Mouse (Mus musculus): ENCODE measurements around the gene Slc39a10. TPM values are rescaled to one million over a fixed set of nuclear protein-coding genes. Genes with fewer than 3 reads are reported as not detected.

Gene Slc39a10
- polyA plus RNA-seq (2016; fragmentation: Nextera tagmentation; extraction: Ambion mirVana), result 77.3 and 82.4 TPM in 2 replicates

GRCm38 (mm10) chr1:46892752-46893151 lies at the start of gene Slc39a10:
Gene Slc39a10 (minus strand): TSS chr1:46892852.
- Histone ChIP-seq H3K4me3 (no peak within 1 kb of the TSS), H3K4me2 (replicated peaks) (no peak within 1 kb of the TSS), H3K9ac (replicated peaks) (no peak within 1 kb of the TSS), H3K27me3 (no peaks in the 10 kb centered on the region), H3K9me3 (no peaks in the 10 kb centered on the region), H3K36me3 (no peaks in the 10 kb centered on the region), H3K27ac (replicated peaks) (no peak within 1 kb of the TSS), H3K4me1 (no peaks in the 10 kb centered on the region)
- 63% methylated on average over 3 of the region's 3 CpGs for WGBS
- ATAC-seq (ENCODE audit: low FRiP score, low read depth), result no peak

GRCm38 (mm10) chr1:46939295-46939694 lies 46.6 kb upstream of the Slc39a10 start:
- Histone ChIP-seq H3K9ac (replicated peaks) (no peak overlapping the region), H3K4me1 (no peaks in the 10 kb centered on the region), H3K27ac (replicated peaks) (no peak overlapping the region), H3K36me3 (no peaks in the 10 kb centered on the region), H3K27me3 (no peaks in the 10 kb centered on the region), H3K4me3 (no peak overlapping the region), H3K9me3 (0 out of 2 replicates have a peak, but pooled peaks cover 5% of the 10 kb centered on the region), H3K4me2 (replicated peaks) (no peak overlapping the region)
- 87% methylated on average over 2 of the region's 2 CpGs for WGBS
- no peak for ATAC-seq (ENCODE audit: low FRiP score, low read depth)

- Histone ChIP-seq H3K9me3 (0 out of 2 replicates have a peak, but pooled peaks cover 5% of the 10 kb centered on the region), H3K36me3 (no peaks in the 10 kb centered on the region), H3K4me3 (no peak overlapping the region), H3K27ac (replicated peaks) (no peak overlapping the region), H3K9ac (replicated peaks) (no peak overlapping the region), H3K4me2 (replicated peaks) (no peak overlapping the region), H3K27me3 (no peaks in the 10 kb centered on the region), H3K4me1 (no peaks in the 10 kb centered on the region)
- WGBS, result 90% methylated on average over 2 of the region's 2 CpGs
- no peak for ATAC-seq (ENCODE audit: low FRiP score, low read depth)
Observed at GRCm38 (mm10) chr1:46937641-46938040, 45.0 kb upstream of the Slc39a10 start.

- H3K4me1 ChIP-seq, result no peaks in the 10 kb centered on the region
- H3K27me3 ChIP-seq, result no peaks in the 10 kb centered on the region
- H3K9me3 ChIP-seq, result no peaks in the 10 kb centered on the region
- H3K36me3 ChIP-seq, result no peaks in the 10 kb centered on the region
- no peak overlapping the region for H3K4me3 ChIP-seq
- ATAC-seq (ENCODE audit: low FRiP score, low read depth), result no peak
- H3K27ac ChIP-seq (replicated peaks), result no peak overlapping the region
- H3K9ac ChIP-seq (replicated peaks), result no peak overlapping the region
- no peak overlapping the region for H3K4me2 ChIP-seq (replicated peaks)
Observed at GRCm38 (mm10) chr1:46927104-46927503, 34.5 kb upstream of the Slc39a10 start.

GRCm38 (mm10) chr1:46926239-46926638 lies 33.6 kb upstream of the Slc39a10 start:
- WGBS, result 81% methylated on average over 3 of the region's 3 CpGs
- no peak for ATAC-seq (ENCODE audit: low FRiP score, low read depth)

GRCm38 (mm10) chr1:46924992-46925391 lies 32.3 kb upstream of the Slc39a10 start:
- H3K27ac ChIP-seq (replicated peaks), result no peak overlapping the region
- no peaks in the 10 kb centered on the region for H3K36me3 ChIP-seq
- H3K9me3 ChIP-seq, result no peaks in the 10 kb centered on the region
- no peak overlapping the region for H3K9ac ChIP-seq (replicated peaks)
- H3K4me1 ChIP-seq, result no peaks in the 10 kb centered on the region
- no peak overlapping the region for H3K4me2 ChIP-seq (replicated peaks)
- H3K27me3 ChIP-seq, result no peaks in the 10 kb centered on the region
- no peak overlapping the region for H3K4me3 ChIP-seq
- ATAC-seq (ENCODE audit: low FRiP score, low read depth), result no peak

More at GRCm38 (mm10) chr1:46926239-46926638, 33.6 kb upstream of the Slc39a10 start:
- H3K4me1 ChIP-seq, result no peaks in the 10 kb centered on the region
- H3K9me3 ChIP-seq, result no peaks in the 10 kb centered on the region
- no peak overlapping the region for H3K4me3 ChIP-seq
- no peaks in the 10 kb centered on the region for H3K36me3 ChIP-seq
- H3K27ac ChIP-seq (replicated peaks), result no peak overlapping the region
- no peaks in the 10 kb centered on the region for H3K27me3 ChIP-seq
- no peak overlapping the region for H3K9ac ChIP-seq (replicated peaks)
- no peak overlapping the region for H3K4me2 ChIP-seq (replicated peaks)

- no peak for ATAC-seq (ENCODE audit: low FRiP score, low read depth)
- H3K9ac ChIP-seq (replicated peaks), result no peak overlapping the region
- WGBS, result 90% methylated on average over 7 of the region's 7 CpGs
Observed at GRCm38 (mm10) chr1:46922904-46923303, 30.3 kb upstream of the Slc39a10 start.

GRCm38 (mm10) chr1:46921630-46922029 lies 29.0 kb upstream of the Slc39a10 start:
- Histone ChIP-seq H3K27me3 (no peaks in the 10 kb centered on the region), H3K4me3 (no peak overlapping the region), H3K9me3 (no peaks in the 10 kb centered on the region), H3K36me3 (no peaks in the 10 kb centered on the region), H3K4me1 (no peaks in the 10 kb centered on the region), H3K4me2 (replicated peaks) (no peak overlapping the region), H3K9ac (replicated peaks) (no peak overlapping the region), H3K27ac (replicated peaks) (no peak overlapping the region)
- no peak for ATAC-seq (ENCODE audit: low FRiP score, low read depth)

More at GRCm38 (mm10) chr1:46922904-46923303, 30.3 kb upstream of the Slc39a10 start:
- H3K4me1 ChIP-seq, result no peaks in the 10 kb centered on the region
- H3K4me3 ChIP-seq, result no peak overlapping the region
- no peaks in the 10 kb centered on the region for H3K9me3 ChIP-seq
- no peak overlapping the region for H3K27ac ChIP-seq (replicated peaks)
- H3K27me3 ChIP-seq, result no peaks in the 10 kb centered on the region
- no peak overlapping the region for H3K4me2 ChIP-seq (replicated peaks)
- H3K36me3 ChIP-seq, result no peaks in the 10 kb centered on the region

- H3K4me1 ChIP-seq, result no peaks in the 10 kb centered on the region
- no peak overlapping the region for H3K4me3 ChIP-seq
- 0 out of 2 replicates have a peak, but pooled peaks cover 3% of the 10 kb centered on the region for H3K9me3 ChIP-seq
- no peak overlapping the region for H3K27ac ChIP-seq (replicated peaks)
- no peaks in the 10 kb centered on the region for H3K27me3 ChIP-seq
- H3K9ac ChIP-seq (replicated peaks), result no peak overlapping the region
- ATAC-seq (ENCODE audit: low FRiP score, low read depth), result no peak
- H3K4me2 ChIP-seq (replicated peaks), result no peak overlapping the region
- no peaks in the 10 kb centered on the region for H3K36me3 ChIP-seq
Observed at GRCm38 (mm10) chr1:46916237-46916636, 23.6 kb upstream of the Slc39a10 start.

GRCm38 (mm10) chr1:46914349-46914748 lies 21.7 kb upstream of the Slc39a10 start:
- Histone ChIP-seq H3K36me3 (no peaks in the 10 kb centered on the region), H3K27ac (replicated peaks) (no peak overlapping the region), H3K4me3 (no peak overlapping the region), H3K9me3 (0 out of 2 replicates have a peak, but pooled peaks cover 3% of the 10 kb centered on the region), H3K4me1 (no peaks in the 10 kb centered on the region), H3K9ac (replicated peaks) (no peak overlapping the region), H3K27me3 (no peaks in the 10 kb centered on the region), H3K4me2 (replicated peaks) (no peak overlapping the region)
- ATAC-seq (ENCODE audit: low FRiP score, low read depth), result no peak
- WGBS, result 56% methylated on average over 1 of the region's 1 CpGs

GRCm38 (mm10) chr1:46912506-46913156 lies 20.0 kb upstream of the Slc39a10 start:
- Histone ChIP-seq H3K4me1 (no peaks in the 10 kb centered on the region), H3K9ac (replicated peaks) (no peak overlapping the region), H3K27me3 (no peaks in the 10 kb centered on the region), H3K4me3 (no peak overlapping the region), H3K9me3 (0 out of 2 replicates have a peak, but pooled peaks cover 3% of the 10 kb centered on the region), H3K4me2 (replicated peaks) (no peak overlapping the region), H3K27ac (replicated peaks) (no peak overlapping the region), H3K36me3 (no peaks in the 10 kb centered on the region)
- no peak for ATAC-seq (ENCODE audit: low FRiP score, low read depth)
- WGBS, result 89% methylated on average over 1 of the region's 1 CpGs

GRCm38 (mm10) chr1:46910154-46910553 lies 17.5 kb upstream of the Slc39a10 start:
- no peak overlapping the region for H3K27ac ChIP-seq (replicated peaks)
- H3K4me3 ChIP-seq, result no peak overlapping the region
- no peak overlapping the region for H3K4me2 ChIP-seq (replicated peaks)
- no peaks in the 10 kb centered on the region for H3K36me3 ChIP-seq
- H3K27me3 ChIP-seq, result no peaks in the 10 kb centered on the region
- WGBS, result 88% methylated on average over 3 of the region's 3 CpGs
- H3K9ac ChIP-seq (replicated peaks), result no peak overlapping the region
- H3K9me3 ChIP-seq, result 0 out of 2 replicates have a peak, but pooled peaks cover 3% of the 10 kb centered on the region
- ATAC-seq (ENCODE audit: low FRiP score, low read depth), result no peak
- H3K4me1 ChIP-seq, result no peaks in the 10 kb centered on the region

GRCm38 (mm10) chr1:46905706-46906105 lies 13.1 kb upstream of the Slc39a10 start:
- H3K9me3 ChIP-seq, result no peaks in the 10 kb centered on the region
- no peak overlapping the region for H3K9ac ChIP-seq (replicated peaks)
- ATAC-seq (ENCODE audit: low FRiP score, low read depth), result no peak
- no peaks in the 10 kb centered on the region for H3K36me3 ChIP-seq
- no peak overlapping the region for H3K4me3 ChIP-seq
- H3K4me2 ChIP-seq (replicated peaks), result no peak overlapping the region
- H3K27me3 ChIP-seq, result no peaks in the 10 kb centered on the region
- no peak overlapping the region for H3K27ac ChIP-seq (replicated peaks)
- no peaks in the 10 kb centered on the region for H3K4me1 ChIP-seq
- 93% methylated on average over 5 of the region's 5 CpGs for WGBS

Data from midbrain, embryonic 12.5 days (tissue).